Mouse (Mus musculus): ENCODE measurements around the gene Ldah.

DNA sequence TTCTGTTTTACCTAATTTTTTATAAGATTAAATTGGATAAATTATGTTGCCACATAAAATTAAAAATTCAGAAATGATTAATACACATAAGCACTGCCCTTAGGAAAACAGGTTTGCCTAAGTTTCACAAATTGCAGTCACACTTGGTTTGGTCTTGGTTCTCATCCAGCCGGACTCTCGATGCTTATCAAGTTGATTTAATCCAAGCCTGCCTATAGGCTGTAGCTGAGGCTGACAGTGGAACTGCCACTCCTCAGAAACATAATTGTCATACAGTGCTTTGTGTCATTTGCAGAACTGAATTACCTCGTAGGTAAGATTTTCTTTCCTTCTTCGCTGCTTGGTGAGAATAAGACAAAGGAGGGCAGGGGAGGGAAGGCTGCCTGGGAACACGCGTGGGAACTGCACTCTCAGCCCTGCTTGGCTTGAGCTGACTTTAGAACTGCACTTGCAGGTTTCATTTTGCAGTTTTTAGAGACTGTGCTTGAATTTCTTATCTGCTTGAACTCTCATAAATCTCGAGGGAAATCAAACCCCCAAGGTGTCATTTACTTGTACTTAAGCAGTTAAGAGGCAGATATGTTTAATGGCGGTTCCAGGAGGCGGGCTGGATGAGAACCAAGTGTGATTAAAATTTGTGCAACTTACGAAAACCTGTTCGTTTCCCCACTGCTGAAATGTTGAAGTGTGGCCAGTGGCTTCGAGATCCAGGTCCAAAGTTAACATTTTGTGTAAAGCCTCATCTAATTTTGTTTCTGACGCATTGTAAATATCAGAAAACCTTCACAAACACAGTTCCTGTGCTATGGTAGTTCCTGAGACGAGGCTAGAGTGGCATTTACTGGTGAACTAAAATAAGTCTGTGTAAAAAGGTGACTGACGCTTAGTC, 8.7 kb downstream of the Ldah start:
- no peak for TF ChIP-seq POLR2A (IDR thresholded peaks at IDR 0.05; ENCODE audit: low read depth, low read length)
- TF ChIP-seq CTCF (IDR thresholded peaks at IDR 0.05; ENCODE audit: borderline replicate concordance, insufficient read depth, low read length): no peak
